Mouse (Mus musculus): ENCODE measurements at regions not wholly inside any gene's neighbourhood (a gene's known extent, or its start where the extent isn't known, plus 50 kb on each side); places are given as distances from the start of the nearest gene placed in this dataset.

DNA sequence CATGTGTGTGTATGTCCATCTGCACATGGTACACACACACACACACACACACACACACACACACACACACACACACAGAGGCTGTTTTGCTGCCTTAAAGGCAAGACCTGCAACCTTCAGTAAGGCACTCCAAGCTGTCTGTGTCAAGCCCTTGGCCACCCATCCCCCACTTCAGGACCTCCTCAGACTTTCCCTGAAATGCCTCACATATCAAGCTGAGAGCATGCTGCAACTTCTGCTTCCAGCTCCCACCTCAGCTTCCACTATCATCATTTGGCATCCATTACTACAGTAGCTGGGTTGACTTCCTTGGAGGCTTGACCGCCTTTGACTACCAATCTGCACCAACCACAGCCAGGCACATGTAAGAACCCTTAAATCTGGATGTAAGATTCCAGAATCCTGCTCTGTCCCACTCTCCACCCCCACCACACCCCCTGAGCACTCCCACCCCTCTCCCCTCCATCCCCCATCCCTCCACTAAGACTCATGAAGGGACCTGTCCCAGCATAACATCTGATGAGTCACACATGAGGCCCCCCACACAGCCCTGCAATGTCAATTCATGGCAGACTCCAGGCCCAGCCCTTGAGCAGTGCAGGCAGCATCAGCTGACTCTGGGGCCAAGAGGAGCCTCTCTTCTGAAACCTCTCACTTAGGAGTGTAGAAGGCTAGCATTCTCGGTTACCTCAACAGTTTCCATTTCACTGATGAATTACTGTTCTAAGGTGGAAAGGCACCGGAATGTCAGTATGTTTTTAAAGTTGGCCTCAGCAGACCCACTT, 196.8 kb upstream of the Dio3 start:
- no peaks in the 10 kb centered on the region for H3K9me3 ChIP-seq
- H3K4me2 ChIP-seq = no peak overlapping the region
- no peaks in the 10 kb centered on the region for H3K27me3 ChIP-seq
- no peak overlapping the region for H3K9ac ChIP-seq
- H3K4me1 ChIP-seq (replicated peaks) = peaks cover 3% of the 10 kb centered on the region; the same call in 1 of the 2 replicates
- H3K4me3 ChIP-seq = no peak overlapping the region
- no peak for ATAC-seq (ENCODE audit: low read depth)
- no peak overlapping the region for H3K27ac ChIP-seq (replicated peaks)
- WGBS = 84% methylated on average over 3 of the region's 3 CpGs
- H3K36me3 ChIP-seq = no peaks in the 10 kb centered on the region

DNA sequence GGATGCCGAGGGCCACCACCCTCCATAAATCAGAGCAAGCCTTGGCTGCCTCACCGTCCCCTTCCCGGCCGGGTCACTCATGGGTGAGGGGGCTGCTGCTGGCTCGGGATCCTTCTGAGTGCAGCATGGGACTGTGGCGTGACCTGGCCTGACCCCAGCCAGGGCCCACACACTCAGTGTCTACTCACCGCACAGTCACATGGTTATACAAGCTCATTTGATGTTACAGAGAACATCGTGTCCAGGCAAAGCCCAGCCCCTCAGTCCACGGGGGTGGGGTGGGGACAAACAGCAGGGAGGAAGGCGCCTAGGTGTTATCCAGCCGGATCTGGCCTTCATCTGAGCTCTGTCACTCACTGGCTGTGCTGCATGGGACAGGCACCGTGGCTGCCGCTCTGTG, 195.9 kb upstream of the Dio3 start:
- WGBS = 29% methylated on average over 13 of the region's 13 CpGs
- Histone ChIP-seq H3K36me3 (no peaks in the 10 kb centered on the region), H3K9me3 (no peaks in the 10 kb centered on the region)

DNA sequence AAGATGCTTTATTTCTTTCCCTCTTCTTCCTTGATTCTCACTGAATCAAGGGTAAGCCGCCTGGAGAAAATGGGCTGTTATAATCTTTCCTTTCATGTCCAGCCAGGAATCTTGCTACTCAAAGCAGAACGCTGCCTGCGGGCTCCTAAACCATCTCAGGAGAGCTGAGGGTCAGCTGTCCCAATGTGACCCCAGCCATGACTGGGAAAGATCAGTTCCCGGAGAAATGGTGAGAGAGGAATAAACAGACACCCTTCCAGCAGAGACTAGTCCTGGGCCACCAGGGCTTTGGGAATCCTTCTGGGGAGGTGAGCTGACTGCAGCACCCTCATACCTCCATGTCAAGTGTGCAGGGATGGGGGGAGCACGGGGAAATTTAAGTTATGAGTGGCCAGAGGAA, 195.4 kb upstream of the Dio3 start:
- no peaks in the 10 kb centered on the region for H3K9me3 ChIP-seq
- no peak overlapping the region for H3K27ac ChIP-seq (replicated peaks)
- no peak for ATAC-seq (ENCODE audit: low read depth)

More for the DNA sequence above, 195.9 kb upstream of the Dio3 start:
- H3K4me2 ChIP-seq = no peak overlapping the region
- H3K4me1 ChIP-seq (replicated peaks) = no peaks in the 10 kb centered on the region; the same call in 1 of the 2 replicates
- no peak for ATAC-seq (ENCODE audit: low read depth)
- H3K27ac ChIP-seq (replicated peaks) = no peak overlapping the region
- no peak overlapping the region for H3K9ac ChIP-seq
- no peak overlapping the region for H3K4me3 ChIP-seq
- no peaks in the 10 kb centered on the region for H3K27me3 ChIP-seq

DNA sequence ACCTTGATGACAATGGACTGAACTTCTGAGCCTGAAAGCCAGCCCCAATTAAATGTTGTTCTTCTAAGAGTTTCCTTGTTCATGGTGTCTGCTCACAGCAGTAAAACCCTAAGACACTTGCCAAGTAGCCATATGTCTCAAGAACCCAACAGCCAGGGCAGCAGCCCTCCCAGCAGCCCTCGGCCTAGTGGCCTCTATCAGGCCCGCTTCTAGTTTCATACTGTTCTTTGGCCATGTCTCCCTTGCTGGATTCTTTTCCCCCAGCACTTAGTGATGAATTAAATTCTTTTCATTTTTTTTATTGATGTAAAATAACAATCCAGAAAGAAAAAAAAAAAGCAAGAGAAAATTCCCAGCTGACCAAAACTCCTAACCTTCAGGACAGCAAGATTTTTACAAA, 191.9 kb upstream of the Dio3 start:
- no peaks in the 10 kb centered on the region for H3K36me3 ChIP-seq
- ATAC-seq (ENCODE audit: low read depth) = no peak
- H3K9ac ChIP-seq = no peak overlapping the region
- no peak overlapping the region for H3K4me3 ChIP-seq
- H3K27me3 ChIP-seq = no peaks in the 10 kb centered on the region
- H3K4me1 ChIP-seq (replicated peaks) = no peaks in the 10 kb centered on the region; the same call in 1 of the 2 replicates
- H3K9me3 ChIP-seq = no peaks in the 10 kb centered on the region
- H3K27ac ChIP-seq (replicated peaks) = no peak overlapping the region
- H3K4me2 ChIP-seq = no peak overlapping the region
- WGBS = 83% methylated on average over 2 of the region's 2 CpGs

More for the DNA sequence above, 195.4 kb upstream of the Dio3 start:
- no peak overlapping the region for H3K4me2 ChIP-seq
- no peak overlapping the region for H3K4me3 ChIP-seq
- no peaks in the 10 kb centered on the region; the same call in 1 of the 2 replicates for H3K4me1 ChIP-seq (replicated peaks)
- H3K36me3 ChIP-seq = no peaks in the 10 kb centered on the region
- H3K9ac ChIP-seq = no peak overlapping the region
- H3K27me3 ChIP-seq = no peaks in the 10 kb centered on the region
- WGBS = 72% methylated on average over 5 of the region's 5 CpGs

DNA sequence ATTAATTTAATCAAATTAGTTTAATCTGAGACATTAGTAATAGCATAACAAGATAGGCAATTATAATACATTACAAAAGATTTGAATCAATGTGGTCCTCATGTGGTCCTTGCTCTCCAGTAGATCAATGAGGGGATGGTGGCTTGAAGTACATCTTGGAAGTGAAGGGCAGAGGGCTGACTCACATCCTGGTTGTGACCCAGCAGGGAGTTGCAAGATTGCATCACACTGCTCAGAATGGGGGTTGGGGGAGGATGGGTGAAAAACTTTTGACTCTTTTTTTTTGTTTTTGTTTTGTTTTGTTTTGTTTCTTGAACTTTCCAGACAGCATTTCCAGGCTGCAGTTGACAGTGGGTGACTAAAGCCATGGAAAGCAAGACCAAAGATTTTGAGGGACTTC, 191.1 kb upstream of the Dio3 start:
- Histone ChIP-seq H3K4me2 (no peak overlapping the region), H3K9ac (no peak overlapping the region), H3K4me1 (replicated peaks) (peaks cover 4% of the 10 kb centered on the region), H3K9me3 (no peaks in the 10 kb centered on the region), H3K27ac (replicated peaks) (no peak overlapping the region), H3K4me3 (no peak overlapping the region), H3K36me3 (no peaks in the 10 kb centered on the region), H3K27me3 (no peaks in the 10 kb centered on the region)
- no peak for ATAC-seq (ENCODE audit: low read depth)

DNA sequence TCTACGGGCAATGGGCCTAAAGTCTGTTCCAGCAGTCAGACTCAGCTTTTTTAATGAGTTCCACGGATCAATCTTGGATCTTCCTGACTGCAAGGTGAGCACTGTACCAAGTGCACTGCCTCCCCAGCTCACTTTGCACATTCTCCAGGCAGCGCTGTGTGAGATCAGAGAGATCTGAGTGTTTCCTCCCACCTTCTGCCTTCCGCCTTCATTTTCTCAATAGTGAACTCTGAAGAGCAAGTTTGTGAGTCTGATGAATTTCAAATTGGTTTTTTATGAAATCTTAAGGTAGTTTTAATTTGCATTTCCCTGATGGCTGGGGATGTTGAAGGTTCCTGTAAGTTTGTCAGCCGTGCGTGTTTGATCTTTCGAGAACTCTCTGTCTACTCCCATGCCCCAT, 176.7 kb upstream of the Dio3 start:
- Histone ChIP-seq H3K9ac (no peak overlapping the region), H3K4me2 (no peak overlapping the region), H3K4me3 (no peak overlapping the region), H3K36me3 (no peaks in the 10 kb centered on the region), H3K4me1 (replicated peaks) (no peaks in the 10 kb centered on the region), H3K27me3 (no peaks in the 10 kb centered on the region), H3K9me3 (peaks cover 6% of the 10 kb centered on the region; the same call in 1 of the 2 replicates), H3K27ac (replicated peaks) (no peak overlapping the region)
- no peak for ATAC-seq (ENCODE audit: low read depth)
- WGBS = 92% methylated on average over 7 of the region's 7 CpGs

DNA sequence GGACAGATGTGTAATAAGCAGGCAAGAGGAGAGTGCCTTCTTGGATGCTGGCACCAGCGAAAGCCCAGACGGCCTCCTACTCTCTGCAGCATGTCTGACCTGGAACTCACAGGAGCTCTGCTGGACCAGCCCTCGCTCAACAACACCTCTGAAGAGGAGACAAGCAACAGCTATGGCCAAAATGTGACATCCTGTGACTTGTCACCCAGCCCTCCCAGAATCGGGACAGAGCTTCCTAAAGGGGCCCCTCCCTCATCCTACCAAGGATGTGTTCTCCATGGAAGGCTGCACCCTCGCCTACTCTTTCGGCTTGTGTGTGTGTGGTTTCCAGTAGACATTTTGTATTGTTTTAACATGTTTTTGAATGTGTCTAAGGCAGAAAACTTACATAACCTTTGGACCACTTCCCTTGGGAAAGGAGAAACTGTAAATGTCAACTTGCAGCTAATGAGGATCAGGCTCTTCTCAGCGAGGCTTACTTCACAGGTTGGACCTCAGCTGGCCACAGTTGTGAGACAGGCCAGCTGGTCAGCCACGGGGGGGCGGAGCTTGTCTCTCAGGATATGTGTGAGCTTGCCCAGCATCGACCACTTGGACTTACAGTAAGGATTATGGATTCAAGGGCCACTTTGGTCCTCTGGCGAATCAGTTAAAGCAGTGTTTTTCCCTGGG, 166.7 kb upstream of the Dio3 start:
- 83% methylated on average over 11 of the region's 11 CpGs for WGBS

DNA sequence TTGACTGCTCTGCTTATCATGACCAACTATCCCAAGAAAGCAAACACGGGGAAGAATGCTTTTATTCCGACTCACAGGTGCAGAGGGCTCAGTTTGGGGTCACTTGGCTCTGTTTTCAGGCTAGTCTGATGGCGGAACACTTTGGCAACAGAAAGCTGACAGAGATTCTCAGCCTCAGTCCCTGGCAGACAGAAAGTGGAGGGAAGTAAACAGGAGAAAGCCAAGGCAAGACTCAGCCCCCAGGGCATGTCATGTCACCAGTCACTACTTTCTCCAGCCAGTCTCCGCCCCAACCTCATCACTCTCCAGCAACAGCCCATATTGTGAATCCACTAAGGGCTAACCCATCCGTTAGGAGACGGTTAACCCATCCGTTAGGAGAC, 166.2 kb upstream of the Dio3 start:
- no peak for ATAC-seq (ENCODE audit: low read depth)
- Histone ChIP-seq H3K9ac (no peak overlapping the region), H3K9me3 (no peaks in the 10 kb centered on the region), H3K36me3 (no peaks in the 10 kb centered on the region), H3K27me3 (no peaks in the 10 kb centered on the region), H3K4me2 (no peak overlapping the region), H3K27ac (replicated peaks) (no peak overlapping the region), H3K4me1 (replicated peaks) (no peaks in the 10 kb centered on the region), H3K4me3 (no peak overlapping the region)
- 88% methylated on average over 7 of the region's 7 CpGs for WGBS

More for the DNA sequence above, 166.7 kb upstream of the Dio3 start:
- no peaks in the 10 kb centered on the region for H3K9me3 ChIP-seq
- H3K36me3 ChIP-seq = no peaks in the 10 kb centered on the region
- H3K4me1 ChIP-seq (replicated peaks) = no peaks in the 10 kb centered on the region
- ATAC-seq (ENCODE audit: low read depth) = no peak
- no peaks in the 10 kb centered on the region for H3K27me3 ChIP-seq
- H3K4me2 ChIP-seq = no peak overlapping the region
- H3K9ac ChIP-seq = no peak overlapping the region
- H3K4me3 ChIP-seq = no peak overlapping the region
- no peak overlapping the region for H3K27ac ChIP-seq (replicated peaks)

DNA sequence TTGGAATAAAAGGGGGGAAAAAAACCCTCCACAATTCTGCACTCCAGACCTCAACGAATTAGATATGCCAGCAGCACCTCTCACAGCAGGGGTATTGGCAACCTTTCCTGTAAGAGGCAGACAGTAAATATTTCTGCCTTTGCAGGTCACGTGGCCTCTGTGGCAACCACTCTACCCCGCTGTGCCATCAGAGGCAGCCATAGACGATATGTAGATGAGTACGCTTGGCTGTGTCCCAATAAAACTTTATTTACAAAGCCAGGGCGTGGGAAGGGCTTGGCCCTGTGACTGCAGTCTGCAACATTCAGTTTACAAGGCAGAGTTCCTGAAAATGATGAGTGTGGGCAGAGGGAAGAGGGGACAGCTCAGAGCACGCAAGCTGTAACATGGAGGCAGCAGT, 158.7 kb upstream of the Dio3 start:
- Histone ChIP-seq H3K9ac (no peak overlapping the region), H3K4me3 (no peak overlapping the region), H3K27me3 (no peaks in the 10 kb centered on the region), H3K36me3 (no peaks in the 10 kb centered on the region), H3K4me2 (no peak overlapping the region), H3K9me3 (no peaks in the 10 kb centered on the region), H3K4me1 (replicated peaks) (no peaks in the 10 kb centered on the region), H3K27ac (replicated peaks) (no peak overlapping the region)
- 44% methylated on average over 7 of the region's 7 CpGs for WGBS
- peak; percentile 72; the same call in 1 of the 2 replicates for ATAC-seq (ENCODE audit: low read depth)

DNA sequence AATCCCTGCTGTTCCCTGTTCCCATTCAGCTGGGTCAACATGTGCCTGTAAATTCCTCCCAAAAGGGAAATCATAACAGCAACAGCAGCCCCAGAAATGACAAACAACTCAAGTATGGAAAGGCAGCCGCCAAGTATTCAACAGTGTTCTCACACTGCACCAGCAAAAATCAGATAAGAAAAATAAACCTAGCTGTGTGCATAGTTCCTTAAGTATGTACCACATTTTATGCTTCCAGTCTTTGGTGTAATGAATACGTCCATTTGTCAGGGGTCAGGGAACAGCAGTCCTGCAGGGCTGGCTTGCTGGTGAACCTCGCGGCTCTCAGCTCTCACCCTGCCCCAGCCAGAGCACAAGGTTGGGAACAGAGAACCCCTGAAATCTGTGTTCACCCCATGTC, 155.9 kb upstream of the Dio3 start:
- 79% methylated on average over 4 of the region's 4 CpGs for WGBS
- no peak overlapping the region for H3K9ac ChIP-seq
- H3K4me2 ChIP-seq = no peak overlapping the region
- H3K4me3 ChIP-seq = no peak overlapping the region
- no peaks in the 10 kb centered on the region for H3K9me3 ChIP-seq
- no peak overlapping the region for H3K27ac ChIP-seq (replicated peaks)
- ATAC-seq (ENCODE audit: low read depth) = no peak
- H3K27me3 ChIP-seq = no peaks in the 10 kb centered on the region
- H3K36me3 ChIP-seq = no peaks in the 10 kb centered on the region
- H3K4me1 ChIP-seq (replicated peaks) = no peaks in the 10 kb centered on the region

DNA sequence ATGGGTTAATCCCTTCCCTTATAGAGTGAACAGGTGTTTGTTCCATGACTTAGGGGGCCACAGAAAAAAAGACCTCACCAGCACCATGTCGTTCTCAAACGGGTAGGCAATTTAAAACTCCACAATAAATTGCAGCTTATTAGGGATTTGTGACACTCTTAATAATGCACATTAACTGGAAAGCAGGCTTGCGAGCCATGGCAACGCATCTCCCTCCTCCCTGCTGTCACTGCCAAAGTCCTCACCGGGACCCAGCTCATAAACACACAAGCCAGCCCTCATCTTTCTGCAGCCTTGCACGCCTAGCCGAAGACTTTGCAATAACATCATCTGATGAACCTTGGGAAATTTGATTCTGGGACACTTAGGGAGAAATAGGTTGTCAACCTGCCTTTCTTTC, 152.3 kb upstream of the Dio3 start:
- Histone ChIP-seq H3K27me3 (no peaks in the 10 kb centered on the region), H3K4me3 (no peak overlapping the region), H3K27ac (replicated peaks) (no peak overlapping the region), H3K36me3 (no peaks in the 10 kb centered on the region), H3K9me3 (no peaks in the 10 kb centered on the region), H3K9ac (no peak overlapping the region), H3K4me1 (replicated peaks) (no peaks in the 10 kb centered on the region), H3K4me2 (no peak overlapping the region)
- WGBS = 60% methylated on average over 7 of the region's 7 CpGs
- no peak for ATAC-seq (ENCODE audit: low read depth)

DNA sequence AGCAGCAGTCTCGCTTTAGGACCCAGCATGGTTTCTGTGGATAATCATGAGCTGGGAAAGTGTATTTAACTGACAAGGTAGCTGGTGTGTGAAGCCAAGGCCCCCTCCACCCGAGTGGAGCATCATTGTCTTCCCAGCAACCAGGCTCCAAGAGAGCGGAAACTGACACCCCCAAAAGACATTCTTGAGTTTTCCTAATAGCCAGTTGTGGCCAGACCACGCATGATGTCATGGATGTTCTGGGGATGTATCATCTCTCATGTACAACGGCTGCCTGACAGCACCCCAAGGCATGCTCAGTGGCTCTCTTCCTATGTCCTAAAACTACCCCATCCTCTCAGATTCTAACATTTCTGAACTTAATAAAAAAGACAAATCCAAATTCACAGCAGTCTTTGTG, 133.5 kb upstream of the Dio3 start:
- no peaks in the 10 kb centered on the region for H3K27me3 ChIP-seq
- 0 out of 2 replicates have a peak, but pooled peaks cover 3% of the 10 kb centered on the region for H3K9me3 ChIP-seq

More for the DNA sequence above, 133.5 kb upstream of the Dio3 start:
- no peak overlapping the region for H3K4me2 ChIP-seq
- WGBS = 63% methylated on average over 5 of the region's 5 CpGs
- H3K27ac ChIP-seq (replicated peaks) = no peak overlapping the region
- no peak for ATAC-seq (ENCODE audit: low read depth)
- H3K4me3 ChIP-seq = no peak overlapping the region
- H3K4me1 ChIP-seq (replicated peaks) = no peaks in the 10 kb centered on the region
- no peaks in the 10 kb centered on the region for H3K36me3 ChIP-seq
- no peak overlapping the region for H3K9ac ChIP-seq

All from neural tube, embryonic 13.5 days (tissue).